Mouse (Mus musculus) kidney, adult 2 months (tissue): Measurements from ENCODE around the gene Rab5b. TPM values are rescaled to one million over a fixed set of nuclear protein-coding genes. Genes with fewer than 3 reads are reported as not detected.

ENCODE experiments used
- DNase-seq: peaks from one replicate; pipeline ENCODE4 v3.0.0; 2021
- H3K27ac ChIP-seq: fragments of 200-500 bp; 2 replicates; pipeline ENCODE4 v1.5.1; 2012; ENCODE audit warnings: low read depth, low read length, control low read depth, inconsistent platforms; ENCODE audit not compliant: insufficient read depth
- H3K27me3 ChIP-seq: fragments of 200-500 bp; replicated peaks from 2 replicates; pipeline ENCODE4 v1.6.1; 2012; ENCODE audit warnings: mild to moderate bottlenecking, moderate library complexity, low read length, inconsistent platforms; ENCODE audit not compliant: control insufficient read depth, insufficient read depth
- H3K36me3 ChIP-seq: fragments of 200-500 bp; 2 replicates; pipeline ENCODE4 v1.6.1; 2012; ENCODE audit warnings: mild to moderate bottlenecking, moderate library complexity, low read length, inconsistent platforms; ENCODE audit not compliant: control insufficient read depth, insufficient read depth
- H3K4me1 ChIP-seq: fragments of 200-500 bp; 2 replicates; pipeline ENCODE4 v1.6.1; 2011; ENCODE audit warnings: low read length; ENCODE audit not compliant: control insufficient read depth, insufficient read depth
- H3K4me3 ChIP-seq: fragments of 200-500 bp; 2 replicates; pipeline ENCODE4 v1.5.1; 2011; ENCODE audit warnings: mild to moderate bottlenecking, low read depth, low read length, control low read depth; ENCODE audit not compliant: insufficient read depth
- CTCF ChIP-seq: fragments of 200-500 bp; conservative IDR thresholded peaks from 2 replicates; pipeline ENCODE4 v1.5.1; 2011; ENCODE audit warnings: low read depth, mild to moderate bottlenecking, control low read depth, low read length, moderate library complexity, mixed read lengths; ENCODE audit not compliant: insufficient read depth, insufficient read length
- POLR2A ChIP-seq: fragments of 200-500 bp; IDR thresholded peaks from one replicate; pipeline ENCODE4 v1.6.1; 2011; ENCODE audit warnings: low read depth, low read length, control low read depth
- WGBS: fragments of 180-500 bp; shearing (Covaris S2); methylation state at CpG from one replicate; pipeline ENCODE4 v1.1.7; 2018; 5-methylcytosine and 5-hydroxymethylcytosine counted together
- polyA plus RNA-seq: library from polyadenylated mRNA; depleted of rRNA; stranded (reverse); fragments of >200 nt; gene quantifications from 2 replicates; pipeline ENCODE4 v1.2.3, GENCODE M21; 2012; rRNA removed

The Rab5b gene
- polyA plus RNA-seq, 1 experiment = 111 TPM

DNA sequence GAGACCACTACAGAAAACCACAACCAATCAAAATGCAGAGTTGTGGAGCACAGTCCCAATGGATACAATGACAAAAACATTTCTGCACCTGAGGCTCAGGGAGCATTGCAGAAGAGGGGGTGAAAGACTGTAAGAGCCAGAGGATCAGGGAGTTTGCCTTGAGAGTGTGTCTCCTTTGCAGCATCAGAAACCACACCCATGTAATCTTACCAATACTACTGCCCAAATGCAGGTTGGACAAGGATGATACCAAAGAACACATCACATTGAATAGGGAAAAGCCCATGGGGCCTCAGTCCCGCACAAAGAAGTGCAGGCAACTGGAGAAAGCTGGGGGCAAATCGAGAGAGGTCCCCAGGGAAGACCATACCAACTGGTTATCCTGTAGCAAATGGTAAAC, 66.3 kb downstream of the Rab5b start:
- H3K27ac ChIP-seq = no peak overlapping the region
- H3K27me3 ChIP-seq = no peaks in the 10 kb centered on the region
- no peak overlapping the region for H3K4me3 ChIP-seq
- peaks cover 8% of the 10 kb centered on the region; the same call in 1 of the 2 replicates for H3K4me1 ChIP-seq
- peaks cover 2% of the 10 kb centered on the region; the same call in 1 of the 2 replicates for H3K36me3 ChIP-seq
- no peak for TF ChIP-seq POLR2A
- TF ChIP-seq CTCF = no peak
- 89% methylated on average over 2 of the region's 2 CpGs for WGBS
- DNase-seq = no peak

DNA sequence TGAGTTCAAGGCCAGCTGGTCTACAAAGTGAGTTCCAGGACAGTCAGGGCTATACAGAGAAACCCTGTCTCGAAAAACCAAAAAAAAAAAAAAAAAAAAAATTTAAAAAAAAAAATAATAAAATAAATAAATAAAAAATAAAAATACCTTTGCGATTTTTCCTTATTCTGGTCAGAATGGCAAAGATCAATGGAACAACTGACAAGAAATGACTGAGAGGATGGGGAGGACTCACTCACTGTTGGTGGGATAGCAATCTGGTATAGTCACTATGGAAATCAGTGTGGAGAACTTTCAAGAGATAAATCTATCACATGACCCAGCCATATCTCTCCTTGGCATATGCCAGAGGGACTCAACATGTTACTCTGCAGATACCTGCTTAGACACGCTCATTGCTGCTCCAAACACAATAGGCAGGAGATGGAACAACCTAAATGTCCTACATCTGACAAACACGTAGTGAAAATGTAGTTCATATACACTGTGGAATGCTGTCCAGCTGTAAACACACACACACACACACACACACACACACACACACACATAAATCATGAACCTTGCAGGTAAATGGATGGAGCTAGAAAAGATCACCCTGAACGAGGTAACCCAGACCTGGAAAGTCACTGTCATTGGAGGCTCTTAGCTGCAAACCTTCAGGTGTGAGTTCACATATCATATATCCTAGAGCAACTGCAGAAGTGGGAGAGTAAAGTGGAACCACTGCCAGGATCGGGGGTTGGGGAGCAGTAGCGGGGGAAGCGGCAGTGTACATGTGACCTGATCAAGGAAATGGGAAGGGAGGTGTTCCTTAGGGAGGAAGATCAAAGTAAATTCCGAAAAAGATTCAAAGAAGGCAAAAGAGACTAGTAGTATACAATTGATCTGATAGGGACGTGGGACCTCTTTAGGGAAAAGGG, 68.4 kb downstream of the Rab5b start:
- TF ChIP-seq CTCF (no peak), POLR2A (no peak)
- Histone ChIP-seq H3K27ac (no peak overlapping the region), H3K4me3 (no peak overlapping the region), H3K27me3 (no peaks in the 10 kb centered on the region), H3K36me3 (peaks cover 8% of the 10 kb centered on the region; the same call in 1 of the 2 replicates), H3K4me1 (peaks cover 8% of the 10 kb centered on the region; the same call in 1 of the 2 replicates)
- no peak for DNase-seq
- WGBS = 71% methylated on average over 10 of the region's 10 CpGs

Other genes with a start within 250 kb of the Rab5b start
- 81.3 and 81.4 TPM in 2 replicates for gene Smarcc2, start 237.0 kb downstream of the Rab5b start, polyA plus RNA-seq
- 897 and 1,416 TPM in 2 replicates for gene Myl6, start 202.1 kb downstream of the Rab5b start, polyA plus RNA-seq
- 8.4 and 10.6 TPM in 2 replicates for gene Myl6b, start 197.6 kb downstream of the Rab5b start, polyA plus RNA-seq
- 24.5 and 25.5 TPM in 2 replicates for gene Esyt1, start 170.4 kb downstream of the Rab5b start, polyA plus RNA-seq
- gene Zc3h10, start 148.5 kb downstream of the Rab5b start, polyA plus RNA-seq = 10.0 and 11.3 TPM in 2 replicates
- gene Rpl41, start 147.0 kb downstream of the Rab5b start, polyA plus RNA-seq = 1,799 and 2,275 TPM in 2 replicates
- 18.5 and 25.1 TPM in 2 replicates for gene Pa2g4, start 130.3 kb downstream of the Rab5b start, polyA plus RNA-seq
- gene Erbb3, start 106.6 kb downstream of the Rab5b start, polyA plus RNA-seq = 26.9 and 30.2 TPM in 2 replicates
- 520 and 798 TPM in 2 replicates for gene Rps26, start 69.5 kb downstream of the Rab5b start, polyA plus RNA-seq
- gene Ikzf4, start 50.3 kb downstream of the Rab5b start, polyA plus RNA-seq = 2.9 and 3.2 TPM in 2 replicates
- gene Suox, start 22.2 kb downstream of the Rab5b start, polyA plus RNA-seq = 76.3 and 84.1 TPM in 2 replicates
- gene Pmel, start 7.9 kb upstream of the Rab5b start, polyA plus RNA-seq = 0.61 and 1.0 TPM in 2 replicates
- 12.4 and 12.7 TPM in 2 replicates for gene Cdk2, start 8.8 kb upstream of the Rab5b start, polyA plus RNA-seq
- 17.4 and 24.5 TPM in 2 replicates for gene Dgka, start 48.6 kb upstream of the Rab5b start, polyA plus RNA-seq
- 17.6 and 20.0 TPM in 2 replicates for gene Pym1, start 51.6 kb upstream of the Rab5b start, polyA plus RNA-seq
- gene Mmp19, start 94.6 kb upstream of the Rab5b start, polyA plus RNA-seq = 1.7 and 2.5 TPM in 2 replicates
- gene Dnajc14, start 107.8 kb upstream of the Rab5b start, polyA plus RNA-seq = 16.2 and 17.3 TPM in 2 replicates
- 10.0 and 11.8 TPM in 2 replicates for gene Tmem198b, start 108.1 kb upstream of the Rab5b start, polyA plus RNA-seq
- 5.6 and 13.7 TPM in 2 replicates for gene Sarnp, start 121.1 kb upstream of the Rab5b start, polyA plus RNA-seq
- 82.9 and 92.1 TPM in 2 replicates for gene Ormdl2, start 125.4 kb upstream of the Rab5b start, polyA plus RNA-seq
- gene Gdf11, start 195.5 kb upstream of the Rab5b start, polyA plus RNA-seq = 2.5 and 2.9 TPM in 2 replicates
- gene Cd63, start 204.7 kb upstream of the Rab5b start, polyA plus RNA-seq = 713 and 847 TPM in 2 replicates
- gene Rdh5, start 226.6 kb upstream of the Rab5b start, polyA plus RNA-seq = 38.9 and 46.0 TPM in 2 replicates
- gene Bloc1s1, start 227.8 kb upstream of the Rab5b start, polyA plus RNA-seq = 339 and 365 TPM in 2 replicates
- gene Itga7, start 237.6 kb upstream of the Rab5b start, polyA plus RNA-seq = 14.6 and 17.8 TPM in 2 replicates